Mouse (Mus musculus) MEL (cell line): ENCODE data around the gene Ppp1r1b.

ENCODE experiments used
- CTCF ChIP-seq, 3 experiments: IDR thresholded peaks in 2 of 3; conservative IDR thresholded peaks in 1 of 3; 2 replicates each; pipeline ENCODE4 v1.5.1; 2011 to 2012; ENCODE audit warnings: low read length in 3 of 3, low read depth in 2 of 3, mild to moderate bottlenecking in 2 of 3, improper control_type of control experiment in 1 of 3, inconsistent platforms in 1 of 3, mixed read lengths in 1 of 3, moderate library complexity in 1 of 3; ENCODE audit not compliant: control insufficient read depth in 1 of 3, insufficient read depth in 1 of 3, poor library complexity in 1 of 3, severe bottlenecking in 1 of 3
- GATA1 ChIP-seq: IDR thresholded peaks from 2 replicates; pipeline ENCODE4 v1.6.1; 2011; ENCODE audit warnings: low read depth, low read length, improper control_type of control experiment
- MAX ChIP-seq: IDR thresholded peaks from 2 replicates; pipeline ENCODE4 v1.6.1; 2011; ENCODE audit warnings: low read length, improper control_type of control experiment
- MEF2A ChIP-seq: IDR thresholded peaks from 2 replicates; pipeline ENCODE4 v1.6.1; 2014; ENCODE audit warnings: low read depth, mild to moderate bottlenecking, inconsistent platforms, low read length, improper control_type of control experiment; ENCODE audit not compliant: poor library complexity, insufficient replicate concordance, severe bottlenecking; ENCODE audit errors: extremely low read depth
- POLR2A ChIP-seq, 2 experiments: IDR thresholded peaks; 2 replicates each; pipeline ENCODE4 v1.6.1; 2011 to 2012; ENCODE audit warnings: low read length in 2 of 2, mild to moderate bottlenecking in 2 of 2, control low read depth in 1 of 2, improper control_type of control experiment in 1 of 2, low read depth in 1 of 2, moderate library complexity in 1 of 2; ENCODE audit not compliant: control insufficient read depth in 1 of 2, insufficient read depth in 1 of 2, poor library complexity in 1 of 2
- SIN3A ChIP-seq: IDR thresholded peaks from 2 replicates; pipeline ENCODE4 v1.6.1; 2012; ENCODE audit warnings: low read length, improper control_type of control experiment, inconsistent platforms
- ZNF384 ChIP-seq: IDR thresholded peaks from 2 replicates; pipeline ENCODE4 v1.6.1; 2012; ENCODE audit warnings: low read depth, mild to moderate bottlenecking, inconsistent platforms, low read length, improper control_type of control experiment

- TF ChIP-seq POLR2A (IDR thresholded peaks at IDR 0.05; ENCODE audit: control insufficient read depth in 1 of 2, insufficient read depth in 1 of 2, low read depth in 1 of 2, low read length in 2 of 2, poor library complexity in 1 of 2) (no peak), MEF2A (no peak), MAX (0 out of 2 replicates have a peak, but pooled peaks have one; percentile 44), CTCF (IDR thresholded peaks at IDR 0.05 in 2 of 3, conservative IDR thresholded peaks at IDR 0.05 in 1 of 3; ENCODE audit: control insufficient read depth in 1 of 3, insufficient read depth in 1 of 3, low read depth in 2 of 3, low read length in 3 of 3, poor library complexity in 1 of 3, severe bottlenecking in 1 of 3) (no peak), ZNF384 (no peak), SIN3A (peak; percentile 69), GATA1 (peak; percentile 38; the same call in 1 of the 2 replicates)
These were observed 13.0 kb upstream of the Ppp1r1b start for GRCm38 (mm10) chr11:98335250-98335649.
